Mouse (Mus musculus) urinary bladder, postnatal 25 days (tissue): Measurements from ENCODE around the gene Tnni2.
A peak's percentile ranks its signal among the peaks of the same experiment; 100 is the strongest.
"Not testable (repeated sequence)": the region's sequence is repeated elsewhere in the genome, so short reads cannot be mapped to it uniquely, and the experiment has no call there.

Source experiments
- DNase-seq: peaks from one replicate; pipeline ENCODE4 v3.0.0; 2022; ENCODE audit warnings: low spot score

Gene Tnni2

GRCm38 (mm10) chr7:142441585-142441984 is at the start of gene Tnni2:
Gene Tnni2, plus strand, starts transcription at chr7:142441808.
- no peak for DNase-seq

GRCm38 (mm10) chr7:142393191-142393590 is 48.4 kb upstream of the Tnni2 start:
- peak; percentile 73 for DNase-seq

GRCm38 (mm10) chr7:142394261-142395190 is 47.1 kb upstream of the Tnni2 start:
- no peak for DNase-seq

- no peak for DNase-seq
Observed at GRCm38 (mm10) chr7:142395472-142395871, 46.1 kb upstream of the Tnni2 start.

GRCm38 (mm10) chr7:142396611-142397010 is 45.0 kb upstream of the Tnni2 start:
- DNase-seq = no peak

- no peak for DNase-seq
Observed at GRCm38 (mm10) chr7:142398052-142398451, 43.6 kb upstream of the Tnni2 start.

GRCm38 (mm10) chr7:142399250-142399649 is 42.4 kb upstream of the Tnni2 start:
- DNase-seq = no peak

GRCm38 (mm10) chr7:142400112-142400749 is 41.4 kb upstream of the Tnni2 start:
- DNase-seq = no peak

GRCm38 (mm10) chr7:142400750-142401142 is 40.9 kb upstream of the Tnni2 start:
- DNase-seq = no peak

GRCm38 (mm10) chr7:142403591-142403990 is 38.0 kb upstream of the Tnni2 start:
- DNase-seq = no peak

GRCm38 (mm10) chr7:142405134-142405533 is 36.5 kb upstream of the Tnni2 start:
- not testable (repeated sequence) for DNase-seq

GRCm38 (mm10) chr7:142407935-142408334 is 33.7 kb upstream of the Tnni2 start:
- DNase-seq = no peak

- DNase-seq = no peak
Observed at GRCm38 (mm10) chr7:142408686-142409085, 32.9 kb upstream of the Tnni2 start.

GRCm38 (mm10) chr7:142409603-142410002 is 32.0 kb upstream of the Tnni2 start:
- DNase-seq = no peak

GRCm38 (mm10) chr7:142413285-142413684 is 28.3 kb upstream of the Tnni2 start:
- DNase-seq = no peak

GRCm38 (mm10) chr7:142415314-142415713 is 26.3 kb upstream of the Tnni2 start:
- DNase-seq = no peak

- DNase-seq = no peak
Observed at GRCm38 (mm10) chr7:142416225-142416624, 25.4 kb upstream of the Tnni2 start.

GRCm38 (mm10) chr7:142418027-142418426 is 23.6 kb upstream of the Tnni2 start:
- DNase-seq = no peak

- DNase-seq = no peak
Observed at GRCm38 (mm10) chr7:142418679-142419078, 22.9 kb upstream of the Tnni2 start.

GRCm38 (mm10) chr7:142419887-142420286 is 21.7 kb upstream of the Tnni2 start:
- no peak for DNase-seq

- DNase-seq = no peak
Observed at GRCm38 (mm10) chr7:142421826-142422225, 19.8 kb upstream of the Tnni2 start.

- no peak for DNase-seq
Observed at GRCm38 (mm10) chr7:142425641-142426213, 15.9 kb upstream of the Tnni2 start.

- DNase-seq = no peak
Observed at GRCm38 (mm10) chr7:142428213-142428612, 13.4 kb upstream of the Tnni2 start.
